Mouse (Mus musculus) gastrocnemius, postnatal 4 days (tissue): ENCODE data around the gene Tcaf3. TPM values are rescaled to one million over a fixed set of nuclear protein-coding genes. Genes with fewer than 3 reads are reported as not detected.

ENCODE experiments used
- DNase-seq, 2 experiments: peaks; one replicate each; pipeline ENCODE4 v3.0.0; 2021 to 2022; ENCODE audit warnings: low spot score in 2 of 2, mixed read lengths in 2 of 2
- total RNA-seq, 2 experiments: library from RNA; stranded (reverse); gene quantifications; 2 replicates each; pipeline ENCODE4 v1.2.3; 2021

The Tcaf3 gene
- total RNA-seq, 2 experiments from 2014 or later, result not detected

DNA sequence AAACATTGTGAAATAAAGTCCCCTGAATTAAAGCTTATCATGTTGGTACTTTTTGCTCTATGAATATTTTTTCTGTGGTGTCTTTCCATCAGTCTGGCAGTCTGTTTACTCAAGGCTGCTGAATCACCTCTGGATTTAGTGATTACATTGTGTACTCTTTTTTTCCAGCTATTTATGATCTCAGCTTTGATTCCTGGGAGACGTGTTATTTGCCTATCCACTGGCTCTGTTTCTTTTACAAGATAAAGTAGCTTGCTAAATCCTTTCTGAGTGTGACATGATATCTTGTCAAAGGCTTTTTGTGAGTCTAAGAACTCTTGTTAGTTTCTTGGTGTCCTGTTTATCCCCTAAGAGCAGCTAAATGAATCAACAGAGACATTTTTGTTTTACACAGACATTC is 52.6 kb downstream of the Tcaf3 start:
- no peak for DNase-seq

DNA sequence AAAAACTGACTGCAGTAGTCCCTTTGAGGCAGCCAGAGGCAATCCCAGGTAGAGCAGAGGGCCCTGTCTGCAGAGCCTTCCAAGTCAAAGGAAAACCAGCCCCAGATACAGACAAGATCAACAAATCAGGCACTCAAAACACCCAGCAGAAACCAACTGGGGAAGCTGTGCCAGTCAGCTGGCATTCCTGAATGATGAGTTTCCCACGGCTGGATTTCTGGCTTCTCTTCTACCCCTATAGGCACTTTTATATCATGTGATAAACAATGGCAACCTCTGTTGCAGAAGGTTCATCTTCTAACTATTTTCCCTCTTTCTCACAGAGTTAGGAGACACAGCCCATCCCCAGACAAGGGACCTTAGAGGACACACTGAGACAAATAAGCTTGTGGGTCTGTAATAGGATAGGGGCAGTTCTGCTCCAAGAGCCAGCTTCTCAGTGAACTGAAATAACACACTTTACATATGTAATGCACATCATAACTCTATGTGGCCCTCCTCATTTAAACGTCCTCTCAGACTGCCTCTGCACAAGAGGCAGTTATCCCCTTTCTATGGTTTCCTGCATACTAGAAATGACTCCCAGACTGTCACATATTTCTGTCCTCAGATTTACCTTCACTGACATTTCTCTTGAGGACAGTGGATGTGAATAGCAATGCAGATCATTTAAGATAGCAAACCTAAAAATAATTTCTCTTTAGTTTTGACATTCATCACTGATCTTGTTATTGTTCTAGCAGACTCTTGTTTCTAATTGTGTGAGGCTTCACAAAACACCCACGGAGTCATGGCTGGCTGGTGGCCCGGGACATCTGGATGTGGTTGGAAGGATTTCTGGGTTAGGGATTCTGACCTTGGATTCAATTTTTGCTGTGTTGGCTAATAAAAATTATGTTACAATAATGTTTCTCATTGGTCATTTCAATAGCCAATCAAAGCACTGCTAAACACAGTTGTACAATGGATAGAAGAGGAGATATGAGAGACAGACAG is 55.2 kb downstream of the Tcaf3 start:
- peak; percentile 28 to 58 for DNase-seq

DNA sequence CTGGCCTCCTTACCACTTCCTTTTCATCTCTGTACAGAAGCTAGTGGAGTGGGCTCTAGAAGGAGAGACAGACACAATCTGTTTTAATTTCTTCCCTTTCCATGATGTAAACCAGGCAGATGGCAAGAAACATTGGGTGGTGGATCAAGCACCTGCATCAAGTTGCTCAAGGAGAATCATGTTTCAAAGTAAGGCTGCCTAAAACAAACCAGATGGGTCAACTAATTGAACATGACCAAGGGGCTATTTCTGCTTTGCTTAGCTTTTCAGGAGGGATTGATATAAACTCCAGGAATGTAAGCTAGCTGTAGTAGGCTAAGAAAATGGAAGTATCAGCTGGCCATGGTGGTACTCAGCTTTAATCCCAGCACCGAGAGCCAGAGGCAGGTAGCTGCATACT is 56.8 kb downstream of the Tcaf3 start:
- DNase-seq, result no peak

- DNase-seq, result no peak
These were observed 57.8 kb downstream of the Tcaf3 start for GRCm38 (mm10) chr6:42539711-42540110.

Other genes with a start within 250 kb of the Tcaf3 start
- 100 to 1,000 TPM; 113 to 128 TPM for gene Zyx, start 248.1 kb downstream of the Tcaf3 start, total RNA-seq
- under 1 TPM; 0.27 to 0.57 TPM for gene Epha1, start 224.4 kb downstream of the Tcaf3 start, total RNA-seq
- gene Tas2r143, start 197.5 kb downstream of the Tcaf3 start, total RNA-seq, result under 1 TPM in 1 of 2 experiments, not detected in 1; 0.54 TPM
- gene Tas2r135, start 192.3 kb downstream of the Tcaf3 start, total RNA-seq, result not detected
- gene Tas2r126, start 163.2 kb downstream of the Tcaf3 start, total RNA-seq, result under 1 TPM in 1 of 2 experiments, not detected in 1; 0.39 TPM
- not detected for gene Olfr458, start 132.5 kb downstream of the Tcaf3 start, total RNA-seq
- not detected for gene Olfr457, start 121.4 kb downstream of the Tcaf3 start, total RNA-seq
- gene Olfr456, start 110.5 kb downstream of the Tcaf3 start, total RNA-seq, result not detected
- gene Olfr455, start 50.1 kb downstream of the Tcaf3 start, total RNA-seq, result not detected
- 10 to 100 TPM; 11.7 to 12.3 TPM for gene Tcaf2, start 47.6 kb upstream of the Tcaf3 start, total RNA-seq
- 10 to 100 TPM; 54.5 to 54.8 TPM for gene Tcaf1, start 112.4 kb upstream of the Tcaf3 start, total RNA-seq
- gene Olfr453, start 141.7 kb upstream of the Tcaf3 start, total RNA-seq, result not detected
- not detected for gene Olfr38, start 158.7 kb upstream of the Tcaf3 start, total RNA-seq
- gene Olfr452, start 187.4 kb upstream of the Tcaf3 start, total RNA-seq, result not detected
- not detected for gene Olfr450, start 214.2 kb upstream of the Tcaf3 start, total RNA-seq
- not detected for gene Olfr449, start 236.7 kb upstream of the Tcaf3 start, total RNA-seq